Mouse (Mus musculus) CH12.LX (cell line): ENCODE measurements around the gene Eif1.

Experiments
- CHD1 ChIP-seq: IDR thresholded peaks from 2 replicates; pipeline ENCODE4 v1.6.1; 2012; ENCODE audit warnings: low read depth, low read length, improper control_type of control experiment, inconsistent platforms
- CTCF ChIP-seq, 2 experiments: IDR thresholded peaks in 1 of 2; conservative IDR thresholded peaks in 1 of 2; 2 replicates each; pipeline ENCODE4 v1.5.1; 2011 to 2012; ENCODE audit warnings: low read depth in 2 of 2, low read length in 2 of 2, improper control_type of control experiment in 1 of 2, inconsistent platforms in 1 of 2, mild to moderate bottlenecking in 1 of 2, moderate library complexity in 1 of 2
- ETS1 ChIP-seq: conservative IDR thresholded peaks from 2 replicates; pipeline ENCODE4 v1.6.1; 2012; ENCODE audit warnings: low read depth, mild to moderate bottlenecking, inconsistent platforms, low read length, improper control_type of control experiment, moderate library complexity
- GABPA ChIP-seq: IDR thresholded peaks from 2 replicates; pipeline ENCODE4 v1.6.1; 2012; ENCODE audit warnings: low read depth, low read length, improper control_type of control experiment, inconsistent platforms; ENCODE audit not compliant: insufficient replicate concordance
- MAX ChIP-seq: IDR thresholded peaks from 2 replicates; pipeline ENCODE4 v1.6.1; 2011; ENCODE audit warnings: low read length, improper control_type of control experiment
- POLR2A ChIP-seq: IDR thresholded peaks from 2 replicates; pipeline ENCODE4 v1.6.1; 2011; ENCODE audit warnings: low read depth, mild to moderate bottlenecking, improper control_type of control experiment, low read length
- POLR2AphosphoS2 ChIP-seq: IDR thresholded peaks from 2 replicates; pipeline ENCODE4 v1.6.1; 2011; ENCODE audit warnings: low read depth, low read length, improper control_type of control experiment
- SIN3A ChIP-seq: IDR thresholded peaks from 2 replicates; pipeline ENCODE4 v1.6.1; 2012; ENCODE audit warnings: low read length, improper control_type of control experiment, inconsistent platforms
- SMC3 ChIP-seq: IDR thresholded peaks from 2 replicates; pipeline ENCODE4 v1.6.1; 2011; ENCODE audit warnings: low read depth, low read length, improper control_type of control experiment
- USF1 ChIP-seq: IDR thresholded peaks from 2 replicates; pipeline ENCODE4 v1.6.1; 2014; ENCODE audit warnings: low read depth, mild to moderate bottlenecking, inconsistent platforms, low read length, improper control_type of control experiment

DNA sequence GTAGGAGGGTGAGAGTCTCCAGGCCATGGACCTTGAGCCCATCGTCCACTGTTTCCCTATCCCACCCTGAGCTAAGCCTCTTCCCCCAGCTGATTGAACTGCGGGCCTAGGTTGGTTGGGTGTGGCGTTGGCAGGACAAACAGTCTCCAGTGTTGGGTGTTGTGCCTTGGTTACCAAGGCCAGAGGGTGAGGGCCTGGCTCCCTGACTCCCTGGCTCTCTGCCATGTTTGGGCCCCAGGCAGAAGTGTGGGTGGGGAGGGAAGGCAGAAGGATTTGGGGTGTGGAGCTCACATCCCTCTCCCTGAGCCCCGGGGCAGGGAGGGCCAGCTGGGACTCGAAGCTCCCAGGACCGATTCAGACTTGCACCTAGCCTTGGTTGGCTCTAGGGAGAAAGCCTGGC is 30.7 kb upstream of the Eif1 start:
- TF ChIP-seq MAX (no peak), POLR2A (no peak), GABPA (no peak), SMC3 (no peak), POLR2AphosphoS2 (no peak), CTCF (conservative IDR thresholded peaks at IDR 0.05 in 1 of 2, IDR thresholded peaks at IDR 0.05 in 1 of 2; ENCODE audit: low read depth in 2 of 2, low read length in 2 of 2) (no peak), CHD1 (no peak), USF1 (no peak), SIN3A (no peak), ETS1 (no peak)
